Mouse (Mus musculus) WW6 (cell line): ENCODE results near the gene Rtkn.
A peak's percentile ranks its signal among the peaks of the same experiment; 100 is the strongest.
"Not testable (repeated sequence)": the region's sequence is repeated elsewhere in the genome, so short reads cannot be mapped to it uniquely, and the experiment has no call there.

ENCODE experiments used
- DNase-seq: peaks from one replicate; pipeline ENCODE4 v3.0.0-alpha.2; 2013; ENCODE audit warnings: low read depth, low spot score

Gene Rtkn

GRCm38 (mm10) chr6:83138056-83138455 lies 2.8 kb downstream of the Rtkn start:
- no peak for DNase-seq

GRCm38 (mm10) chr6:83140044-83140443 lies 4.8 kb downstream of the Rtkn start:
- DNase-seq, result no peak

GRCm38 (mm10) chr6:83141636-83142035 lies 6.4 kb downstream of the Rtkn start:
- DNase-seq, result no peak

DNA sequence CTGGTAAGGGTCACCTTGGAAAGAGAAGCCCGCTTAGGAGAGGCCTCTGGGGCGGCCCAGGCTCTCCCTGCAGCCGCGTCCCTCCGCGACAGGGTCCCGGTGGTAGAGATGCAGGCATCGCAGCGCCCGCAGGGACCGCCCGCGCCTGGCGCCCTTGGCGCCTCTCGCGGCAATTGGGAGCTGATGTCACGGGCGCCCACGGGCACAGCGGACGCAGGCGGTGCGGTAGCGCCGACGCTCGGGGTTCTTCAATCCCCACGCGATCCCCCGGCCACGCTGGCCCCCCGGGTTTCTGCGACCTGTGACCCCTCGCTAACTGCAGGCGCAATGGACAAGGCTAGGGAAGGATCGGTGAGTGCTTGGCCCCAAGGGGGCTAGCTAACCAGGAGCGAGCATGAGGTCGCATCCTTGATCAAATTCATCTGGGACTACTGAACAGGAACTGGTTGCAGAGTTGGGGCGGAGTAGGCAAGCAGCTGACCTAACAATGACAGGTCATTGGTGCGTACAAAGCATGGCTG lies 7.0 kb downstream of the Rtkn start:
- no peak for DNase-seq

DNA sequence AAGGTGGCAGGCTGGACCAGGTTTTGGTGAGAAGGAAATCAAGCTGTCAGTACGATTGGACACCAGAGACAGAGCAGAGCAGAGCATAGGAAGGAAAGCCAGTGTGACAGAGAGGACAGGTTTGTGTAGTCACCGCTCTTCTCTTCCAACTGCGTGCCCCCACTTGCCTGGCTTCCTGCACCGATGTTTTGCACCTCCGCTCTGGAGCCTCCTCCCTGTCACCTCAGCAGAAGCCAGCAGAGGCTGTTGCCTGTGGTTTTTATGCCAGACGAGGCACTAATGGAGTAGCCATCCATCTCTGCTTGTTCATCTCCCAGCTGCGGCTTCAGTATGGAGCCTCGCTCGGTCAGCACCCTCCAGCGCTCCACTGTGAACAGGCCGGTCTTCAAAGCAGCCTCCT lies 7.6 kb downstream of the Rtkn start:
- DNase-seq, result no peak

- DNase-seq, result no peak
Observed at GRCm38 (mm10) chr6:83145209-83145608, 9.9 kb downstream of the Rtkn start.

DNA sequence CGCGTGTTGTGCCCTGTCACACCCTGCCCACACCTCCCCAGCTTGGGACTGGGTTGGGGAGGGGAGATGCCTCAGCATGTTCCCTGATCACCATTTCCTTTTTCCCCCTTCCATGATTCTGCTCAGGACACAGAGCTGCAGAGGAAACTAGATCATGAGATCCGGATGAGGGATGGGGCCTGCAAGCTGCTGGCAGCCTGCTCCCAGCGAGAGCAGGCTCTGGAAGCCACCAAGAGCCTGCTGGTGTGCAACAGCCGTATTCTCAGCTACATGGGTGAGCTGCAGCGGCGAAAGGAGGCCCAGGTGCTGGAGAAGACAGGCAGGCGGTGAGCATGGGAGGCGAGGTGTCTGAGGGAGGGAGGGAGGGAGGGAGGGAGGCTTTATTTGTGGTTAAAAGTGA lies 10.5 kb downstream of the Rtkn start:
- DNase-seq, result no peak

- DNase-seq, result no peak
Observed at GRCm38 (mm10) chr6:83147280-83147679, 12.0 kb downstream of the Rtkn start.

- no peak for DNase-seq
Observed at GRCm38 (mm10) chr6:83151721-83152120, 16.5 kb downstream of the Rtkn start.

DNA sequence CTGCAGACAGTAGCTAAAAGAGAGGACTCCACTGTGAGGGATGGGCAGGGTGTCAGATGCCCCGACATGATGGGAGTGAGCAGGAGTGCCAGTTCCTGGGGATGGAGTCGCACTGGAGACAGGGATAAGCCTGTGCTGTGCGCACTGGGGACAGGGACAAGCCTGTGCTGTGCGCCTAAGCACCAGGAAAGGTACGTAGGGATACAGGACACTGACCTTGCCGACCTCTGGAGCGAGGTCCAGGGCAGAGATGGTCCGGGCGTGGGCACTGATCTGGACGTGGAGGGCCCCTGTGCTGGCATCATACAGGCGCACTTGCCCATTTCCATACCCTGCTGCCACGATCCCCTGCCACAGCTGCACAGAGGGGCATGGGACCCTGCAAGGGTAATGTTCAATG lies 17.8 kb downstream of the Rtkn start:
- DNase-seq, result no peak

GRCm38 (mm10) chr6:83153485-83153884 lies 18.2 kb downstream of the Rtkn start:
- DNase-seq, result no peak

- no peak for DNase-seq
Observed at GRCm38 (mm10) chr6:83155552-83156238, 20.4 kb downstream of the Rtkn start.

DNA sequence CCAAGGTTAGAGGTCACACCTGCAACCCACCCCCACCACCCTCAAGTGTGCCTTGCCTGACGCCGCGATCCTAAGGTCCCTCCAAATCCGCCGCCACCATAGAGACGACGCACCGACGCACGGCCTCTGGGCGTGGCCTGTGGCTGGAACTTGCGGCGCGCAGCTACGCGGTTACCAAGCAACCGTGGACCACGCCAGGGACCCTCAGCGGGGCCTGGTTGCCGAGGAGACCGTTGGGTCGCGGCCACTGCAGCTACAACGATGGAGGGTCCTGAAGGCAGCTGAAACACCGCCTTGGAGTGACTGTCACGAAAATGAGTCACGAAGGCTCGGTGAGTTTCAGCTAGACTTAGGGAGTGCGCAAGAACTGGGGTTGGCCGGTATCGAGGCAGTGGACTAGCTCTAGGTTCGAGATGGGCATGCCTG lies 21.0 kb downstream of the Rtkn start, which contains the start of the genes Wdr54 and 1700003E16Rik:
Gene Wdr54, minus strand, starts transcription at position 139 of the 426 bp plus-strand sequence.
Gene 1700003E16Rik, plus strand, starts transcription at position 146 of the 426 bp plus-strand sequence.
- no peak for DNase-seq

DNA sequence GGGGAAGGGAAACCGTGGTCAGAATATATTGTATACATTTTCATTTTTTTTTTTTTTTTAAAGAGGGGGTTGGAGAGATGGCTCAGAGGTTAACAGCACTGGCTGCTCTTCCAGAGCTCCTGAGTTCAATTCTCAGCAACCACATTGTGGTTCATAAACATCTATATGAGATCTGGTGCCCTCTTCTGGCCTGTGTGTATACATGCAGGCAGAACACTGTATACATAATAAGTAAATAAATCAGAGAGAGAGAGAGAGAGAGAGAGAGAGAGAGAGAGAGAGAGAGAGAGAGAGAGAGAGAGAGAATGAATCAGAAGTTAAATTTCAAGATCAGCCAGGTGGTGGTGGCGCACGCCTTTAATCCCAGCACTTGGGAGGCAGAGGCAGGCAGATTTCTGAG lies 24.2 kb downstream of the Rtkn start:
- DNase-seq, result not testable (repeated sequence)

DNA sequence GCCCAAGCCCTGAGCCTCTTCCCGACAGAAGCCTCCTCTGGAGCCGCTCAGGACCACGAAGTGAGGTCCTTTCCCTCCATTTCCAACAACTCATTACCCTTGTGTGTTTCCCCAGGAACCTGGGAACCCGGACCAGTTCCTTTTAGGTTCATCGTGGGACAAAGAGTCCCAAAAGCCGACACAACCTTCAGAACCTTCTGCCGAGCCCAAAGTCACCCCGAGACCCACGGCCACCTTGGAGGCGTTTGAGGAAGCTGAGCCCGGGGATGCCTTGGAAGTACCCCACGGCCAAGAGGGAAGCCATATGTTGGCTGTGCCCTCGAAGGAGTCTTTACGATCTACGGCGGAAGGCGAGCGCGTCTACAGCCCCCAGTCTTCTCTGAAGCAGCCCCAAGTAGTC lies 26.2 kb downstream of the Rtkn start:
- DNase-seq, result no peak

GRCm38 (mm10) chr6:83161921-83162641 lies 26.8 kb downstream of the Rtkn start:
- DNase-seq, result no peak

- no peak for DNase-seq
Observed at GRCm38 (mm10) chr6:83162701-83163100, 27.4 kb downstream of the Rtkn start.

- DNase-seq, result no peak
Observed at GRCm38 (mm10) chr6:83165026-83165606, 29.9 kb downstream of the Rtkn start.

GRCm38 (mm10) chr6:83165607-83166242 lies 30.5 kb downstream of the Rtkn start, which contains the start of gene Dctn1:
Gene Dctn1 (plus strand): TSS chr6:83165920.
- DNase-seq, result peak; percentile 78

GRCm38 (mm10) chr6:83166243-83166630 lies 31.0 kb downstream of the Rtkn start:
- DNase-seq, result no peak

GRCm38 (mm10) chr6:83169872-83170271 lies 34.6 kb downstream of the Rtkn start:
- DNase-seq, result no peak

DNA sequence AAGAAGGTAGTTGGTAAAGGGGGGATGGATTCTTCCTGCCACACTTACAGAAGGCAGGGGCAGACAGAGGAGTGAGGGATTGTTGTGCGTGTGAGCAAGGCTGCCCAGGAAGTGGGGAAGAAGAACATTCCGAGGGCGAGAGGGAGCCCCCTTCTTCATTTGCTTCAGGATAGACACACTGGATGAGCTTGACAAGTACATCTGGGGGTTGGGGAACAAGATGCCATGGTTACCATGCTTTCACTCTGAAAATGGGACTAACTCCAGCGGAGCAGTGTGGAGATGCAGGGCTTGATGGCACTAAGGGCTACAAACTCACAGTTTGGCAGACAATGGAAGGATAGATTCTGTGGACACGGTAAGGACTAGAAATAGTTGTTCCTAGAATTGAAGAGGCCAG lies 35.8 kb downstream of the Rtkn start:
- no peak for DNase-seq
